In the genomic region with DNA sequence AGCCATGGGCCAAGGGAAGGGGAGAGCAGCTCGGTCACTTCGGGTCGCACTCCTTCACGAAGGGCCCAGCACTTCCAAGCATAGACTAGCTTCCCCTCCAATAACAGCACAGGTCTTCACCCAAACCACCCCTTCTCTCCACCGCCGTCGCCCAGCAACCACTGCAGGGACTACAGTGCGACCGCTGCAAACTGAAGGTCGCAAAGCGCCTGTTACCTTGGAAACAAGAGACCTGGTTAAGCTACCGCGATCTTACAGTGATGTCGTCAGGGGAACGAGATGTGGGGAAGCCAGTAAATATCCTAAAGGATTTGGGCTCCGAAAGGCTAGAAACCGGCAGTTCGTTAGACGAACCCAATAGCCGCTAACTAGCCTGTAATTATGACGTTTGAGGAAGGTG, we compare ENCODE assay signal across 9 mouse cellular contexts. TPM values are rescaled to one million over a fixed set of nuclear protein-coding genes. Genes with fewer than 3 reads are reported as not detected.
A peak's percentile ranks its signal among the peaks of the same experiment; 100 is the strongest.
DNase-seq lines count a peak whose midpoint lies in the region; ATAC-seq and TF ChIP-seq lines count a peak whose summit lies in the region.
"Had no signal": no experiment of that assay in that cellular context is flagged by ENCODE, and none has a peak within 500 bp of the region (broad histone marks: within the 10 kb centered on the region; RNA-seq: fewer than 3 reads in every experiment).

Gene Klhdc9 (minus strand): TSS at position 143 of the 400 bp plus-strand sequence.

- peaks cover 26% of the 10 kb centered on the region for H3K4me1 ChIP-seq in G1E (ENCODE audit: insufficient read depth, low read depth, low read length)
- H3K4me1 ChIP-seq in neural tube, embryonic 14.5 days (ENCODE audit: control insufficient read depth, insufficient read depth, low read length) = peaks cover 7% of the 10 kb centered on the region

- no peak for TF ChIP-seq CTCF in G1E (IDR thresholded peaks at IDR 0.05; ENCODE audit: low read depth, low read length)
- TF ChIP-seq CTCF in layer of hippocampus, adult 2 months (conservative IDR thresholded peaks at IDR 0.05) = no peak

- H3K9ac ChIP-seq in neural tube, embryonic 14.5 days (replicated peaks; ENCODE audit: low read depth, low read length) = peak within 1 kb of the TSS; percentile 78

- H3K4me3 ChIP-seq in G1E (ENCODE audit: low read depth, low read length) = peak within 1 kb of the TSS; percentile 74
- H3K4me3 ChIP-seq in layer of hippocampus, adult 2 months = peak within 1 kb of the TSS; percentile 73
- peak within 1 kb of the TSS; percentile 60 for H3K4me3 ChIP-seq in neural tube, embryonic 14.5 days (ENCODE audit: low read depth, low read length)

- peak within 1 kb of the TSS; percentile 84 for H3K4me2 ChIP-seq in neural tube, embryonic 14.5 days (ENCODE audit: low read depth, low read length)

- peak; percentile 87 for ATAC-seq in G1E (ENCODE audit: extremely low read depth, insufficient number of reproducible peaks, low FRiP score, poor library complexity, severe bottlenecking)
- ATAC-seq in neural tube, embryonic 14.5 days (ENCODE audit: low read depth) = peak; percentile 96

- peak; percentile 86 for DNase-seq in G1E (ENCODE audit: low spot score)
- peak; percentile 92 for DNase-seq in cerebellum, adult 9-10 months
- DNase-seq in forelimb bud, embryonic 11.5 days (ENCODE audit: low read depth, low spot score) = peak; percentile 94
- peak; percentile 87 for DNase-seq in heart, postnatal 4 days
- peak; percentile 91 to 92 for DNase-seq in layer of hippocampus, adult 2 months (ENCODE audit: low spot score in 2 of 2)
- DNase-seq in lung, adult 18-20 months = peak; percentile 78 to 87
- peak; percentile 98 for DNase-seq in telencephalon, adult 2 months (ENCODE audit: low read depth, low spot score)

- peaks cover 4% of the 10 kb centered on the region; the same call in 1 of the 2 replicates for H3K27me3 ChIP-seq in G1E (ENCODE audit: insufficient read depth, low read length)
- H3K27me3 ChIP-seq in neural tube, embryonic 14.5 days (ENCODE audit: control insufficient read depth, insufficient read depth, low read length) = no peaks in the 10 kb centered on the region
- H3K27me3 ChIP-seq: Patski had no signal

- under 1% methylated on average over 21 of the region's 21 CpGs for WGBS in neural tube, embryonic 14.5 days

- H3K9me3 ChIP-seq in G1E (replicated peaks) = no peaks in the 10 kb centered on the region
- H3K9me3 ChIP-seq in neural tube, embryonic 14.5 days (ENCODE audit: control insufficient read depth, low read length) = no peaks in the 10 kb centered on the region

- peaks cover 55% of the 10 kb centered on the region for H3K36me3 ChIP-seq in G1E (replicated peaks)
- H3K36me3 ChIP-seq in neural tube, embryonic 14.5 days (ENCODE audit: control insufficient read depth, insufficient read depth, low read length) = peaks cover 7% of the 10 kb centered on the region; the same call in 1 of the 2 replicates

- H3K27ac ChIP-seq in layer of hippocampus, adult 2 months = peak within 1 kb of the TSS; percentile 97
- H3K27ac ChIP-seq in neural tube, embryonic 14.5 days (ENCODE audit: low read depth, low read length) = peak within 1 kb of the TSS; percentile 86

RNA-seq across cellular contexts. Expression of gene Klhdc9, which starts in this region (rescaled TPM):
- total RNA-seq in G1E (2014; fragmentation: Nextera tagmentation) (2.6 TPM in 1 of 2 replicates, not detected in the other), G1E (2017) (0.33 and 0.64 TPM in 2 replicates)
- polyA plus RNA-seq in G1E (2012) = 1.4 TPM in 2 replicates
- under 1 TPM; 0.50 TPM for total RNA-seq in heart, postnatal 4 days (2021)
- total RNA-seq in layer of hippocampus, adult 2 months (2021) = 1 to 10 TPM; 7.7 to 8.7 TPM
- 3.2 and 5.3 TPM in 2 replicates for polyA plus RNA-seq in neural tube, embryonic 14.5 days (2014; fragmentation: Nextera tagmentation; extraction: Ambion mirVana)
- polyA plus RNA-seq: Patski had no signal

Comparison
In these comparisons a context has a peak if more than half of its experiments do, and no peak if none do; other contexts are left out.
1. Peak in every context shown above with its lines: DNase-seq, ATAC-seq, H3K4me3 ChIP-seq and H3K27ac ChIP-seq.
2. Peak in DNase-seq in heart, postnatal 4 days; RNA of the gene not detected or under 1 TPM.